Mouse (Mus musculus) layer of hippocampus, adult 2 months (tissue): ENCODE results near the gene Ace2. TPM values are rescaled to one million over a fixed set of nuclear protein-coding genes. Genes with fewer than 3 reads are reported as not detected.

Experiments used
- DNase-seq, 2 experiments: peaks; one replicate each; pipeline ENCODE4 v3.0.0; 2022; ENCODE audit warnings: low spot score in 2 of 2
- H3K27ac ChIP-seq: fragments of 200-600 bp; 2 replicates; pipeline ENCODE4 v1.8.1; 2022
- H3K4me3 ChIP-seq: fragments of 200-600 bp; 2 replicates; pipeline ENCODE4 v1.8.1; 2022; ENCODE audit warnings: mild to moderate bottlenecking
- CTCF ChIP-seq: fragments of 200-600 bp; conservative IDR thresholded peaks from 2 replicates; pipeline ENCODE4 v1.8.1; 2022; ENCODE audit warnings: antibody characterized with exemption, mild to moderate bottlenecking, moderate library complexity
- total RNA-seq, 2 experiments: library from RNA; stranded (reverse); gene quantifications; 2 replicates each; pipeline ENCODE4 v1.2.3; 2021

The Ace2 gene
- total RNA-seq, 2 experiments from 2014 or later = 0.91 to 1.4 TPM

- DNase-seq = no peak
- no peak for TF ChIP-seq CTCF
- Histone ChIP-seq H3K4me3 (no peak overlapping the region), H3K27ac (no peak overlapping the region)
These were observed 61.4 kb downstream of the Ace2 start for GRCm38 (mm10) chrX:164200547-164200946.

- Histone ChIP-seq H3K4me3 (no peak overlapping the region), H3K27ac (no peak overlapping the region)
- no peak for DNase-seq
- TF ChIP-seq CTCF = peak; percentile 64
These were observed 82.9 kb downstream of the Ace2 start for GRCm38 (mm10) chrX:164221989-164222388.

DNA sequence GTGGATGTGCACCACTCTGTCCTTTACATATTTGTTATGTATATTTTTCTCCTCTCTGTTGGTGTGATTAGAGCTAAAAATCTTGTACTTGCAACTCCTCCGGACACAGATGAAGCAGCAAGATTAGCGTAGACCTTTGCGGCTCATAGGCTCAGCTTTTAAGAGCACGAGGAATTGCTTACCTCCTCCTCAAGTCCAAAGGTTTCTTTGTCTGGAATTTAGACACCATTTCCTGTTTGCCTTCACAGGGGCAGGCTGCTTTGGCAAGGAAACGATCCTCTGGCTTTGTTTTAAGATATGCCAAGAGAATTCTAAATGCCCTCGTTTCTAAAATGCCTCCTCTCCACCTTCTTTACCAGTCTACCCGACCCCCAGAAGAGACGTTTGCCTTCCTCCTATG lies 94.2 kb downstream of the Ace2 start:
- H3K27ac ChIP-seq = no peak overlapping the region
- no peak overlapping the region for H3K4me3 ChIP-seq
- TF ChIP-seq CTCF = no peak
- no peak for DNase-seq

Other genes with a start within 250 kb of the Ace2 start
- 10 to 100 TPM; 37.8 to 41.7 TPM for gene Ap1s2, start 230.3 kb upstream of the Ace2 start, total RNA-seq
- 10 to 100 TPM; 44.8 to 46.0 TPM for gene Zrsr2, start 180.7 kb upstream of the Ace2 start, total RNA-seq
- gene Car5b, start 111.3 kb upstream of the Ace2 start, total RNA-seq = 1 to 10 TPM; 2.5 to 3.1 TPM
- gene Siah1b, start 62.8 kb upstream of the Ace2 start, total RNA-seq = 10 to 100 TPM in 1 of 2 experiments, 1 to 10 TPM in 1; 9.9 to 10.3 TPM
- not detected for gene Cltrn, start 50.5 kb upstream of the Ace2 start, total RNA-seq
- gene Bmx, start 118.9 kb downstream of the Ace2 start, total RNA-seq = 1 to 10 TPM in 1 of 2 experiments, under 1 TPM in 1; 0.59 to 1.0 TPM
- 1 to 10 TPM; 6.7 to 8.9 TPM for gene Pir, start 130.0 kb downstream of the Ace2 start, total RNA-seq
- 1 to 10 TPM; 2.7 to 2.9 TPM for gene Vegfd, start 234.0 kb downstream of the Ace2 start, total RNA-seq